ENCODE assay signal across 9 mouse cellular contexts in the genomic region with DNA sequence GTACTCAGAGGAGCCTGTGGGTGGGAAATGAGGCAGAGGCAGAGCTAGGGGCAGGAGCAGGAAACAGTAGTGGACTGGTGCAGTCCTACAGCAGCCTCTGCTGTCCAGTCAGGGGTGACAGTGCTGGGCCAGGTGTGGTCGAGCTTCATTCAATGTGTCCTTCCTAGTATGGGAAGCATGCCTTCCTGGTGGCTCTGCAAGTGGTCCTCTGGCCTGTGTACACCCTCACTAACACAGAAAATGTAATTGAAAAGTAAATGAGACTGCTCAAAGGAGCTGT. TPM values are rescaled to one million over a fixed set of nuclear protein-coding genes. Genes with fewer than 3 reads are reported as not detected.
DNase-seq lines count a peak whose midpoint lies in the region; ATAC-seq and TF ChIP-seq lines count a peak whose summit lies in the region.
"Had no signal": no experiment of that assay in that cellular context is flagged by ENCODE, and none has a peak within 500 bp of the region (broad histone marks: within the 10 kb centered on the region; RNA-seq: fewer than 3 reads in every experiment).

No protein-coding gene starts in this region.

- H3K4me2 ChIP-seq in lung, embryonic 14.5 days, result no peak overlapping the region
- no peak overlapping the region for H3K4me2 ChIP-seq in embryonic facial prominence, embryonic 13.5 days
- H3K4me2 ChIP-seq in liver, embryonic 13.5 days, result no peak overlapping the region

- ATAC-seq in lung, embryonic 14.5 days (ENCODE audit: insufficient read depth), result no peak
- no peak for ATAC-seq in embryonic facial prominence, embryonic 13.5 days (ENCODE audit: insufficient number of reproducible peaks, insufficient read depth, low FRiP score, low TSS enrichment, low read depth)
- ATAC-seq in liver, embryonic 13.5 days (ENCODE audit: low read depth), result no peak

- DNase-seq in heart, embryonic 10.5 days (ENCODE audit: low spot score), result peak; percentile 74
- no peak for DNase-seq in heart, adult 18-20 months
- no peak for DNase-seq in lung, embryonic 14.5 days
- DNase-seq in lung, postnatal 36 days, result no peak
- no peak for DNase-seq in liver, embryonic 13.5 days
- no peak for DNase-seq in gastrocnemius, postnatal 25 days
- DNase-seq in ovary, postnatal 10 days (ENCODE audit: low spot score), result no peak
- DNase-seq: cerebellum, postnatal 14 days had no signal

- H3K27ac ChIP-seq in heart, embryonic 10.5 days, result peak overlapping the region; percentile 93
- H3K27ac ChIP-seq in lung, embryonic 14.5 days (ENCODE audit: low read depth), result peak overlapping the region; percentile 64; the same call in 1 of the 2 replicates
- peak overlapping the region; percentile 48; the same call in 1 of the 2 replicates for H3K27ac ChIP-seq in embryonic facial prominence, embryonic 13.5 days
- H3K27ac ChIP-seq in liver, embryonic 13.5 days, result peak overlapping the region; percentile 96

- peaks cover 71% of the 10 kb centered on the region for H3K4me1 ChIP-seq in heart, embryonic 10.5 days
- H3K4me1 ChIP-seq in lung, embryonic 14.5 days (ENCODE audit: insufficient read depth), result peaks cover 16% of the 10 kb centered on the region
- H3K4me1 ChIP-seq in embryonic facial prominence, embryonic 13.5 days, result peaks cover 59% of the 10 kb centered on the region
- peaks cover 74% of the 10 kb centered on the region for H3K4me1 ChIP-seq in liver, embryonic 13.5 days (replicated peaks)

- H3K27me3 ChIP-seq in heart, embryonic 10.5 days (ENCODE audit: insufficient read depth, poor library complexity, severe bottlenecking), result no peaks in the 10 kb centered on the region
- H3K27me3 ChIP-seq in lung, embryonic 14.5 days (ENCODE audit: insufficient read depth, low read length), result no peaks in the 10 kb centered on the region
- no peaks in the 10 kb centered on the region for H3K27me3 ChIP-seq in embryonic facial prominence, embryonic 13.5 days
- no peaks in the 10 kb centered on the region for H3K27me3 ChIP-seq in liver, embryonic 13.5 days

- H3K9me3 ChIP-seq in heart, embryonic 10.5 days, result no peaks in the 10 kb centered on the region
- H3K9me3 ChIP-seq in lung, embryonic 14.5 days (ENCODE audit: low read depth, low read length), result no peaks in the 10 kb centered on the region
- H3K9me3 ChIP-seq in embryonic facial prominence, embryonic 13.5 days, result no peaks in the 10 kb centered on the region
- H3K9me3 ChIP-seq in liver, embryonic 13.5 days (replicated peaks), result no peaks in the 10 kb centered on the region

- 67% methylated on average over 1 of the region's 1 CpGs for WGBS in heart, embryonic 10.5 days
- 38% methylated on average over 1 of the region's 1 CpGs for WGBS in lung, embryonic 14.5 days
- 45% methylated on average over 1 of the region's 1 CpGs for WGBS in embryonic facial prominence, embryonic 13.5 days
- 22% methylated on average over 1 of the region's 1 CpGs for WGBS in liver, embryonic 13.5 days (ENCODE audit: insufficient replicate concordance)

- 0 out of 2 replicates have a peak, but pooled peaks cover 2% of the 10 kb centered on the region for H3K36me3 ChIP-seq in heart, embryonic 10.5 days
- no peaks in the 10 kb centered on the region for H3K36me3 ChIP-seq in lung, embryonic 14.5 days (ENCODE audit: insufficient read depth)
- H3K36me3 ChIP-seq in embryonic facial prominence, embryonic 13.5 days, result 0 out of 2 replicates have a peak, but pooled peaks cover 8% of the 10 kb centered on the region
- no peaks in the 10 kb centered on the region; the same call in 1 of the 2 replicates for H3K36me3 ChIP-seq in liver, embryonic 13.5 days

- H3K4me3 ChIP-seq in heart, embryonic 10.5 days, result no peak overlapping the region
- no peak overlapping the region; the same call in 1 of the 2 replicates for H3K4me3 ChIP-seq in lung, embryonic 14.5 days (ENCODE audit: low read depth, low read length)
- H3K4me3 ChIP-seq in embryonic facial prominence, embryonic 13.5 days, result no peak overlapping the region
- no peak overlapping the region for H3K4me3 ChIP-seq in liver, embryonic 13.5 days (replicated peaks)

- no peak overlapping the region for H3K9ac ChIP-seq in lung, embryonic 14.5 days
- H3K9ac ChIP-seq in embryonic facial prominence, embryonic 13.5 days, result 0 out of 2 replicates have a peak overlapping the region, but pooled peaks have one; percentile 27
- H3K9ac ChIP-seq in liver, embryonic 13.5 days, result peak overlapping the region; percentile 49; the same call in 1 of the 2 replicates

- TF ChIP-seq CTCF in lung, embryonic 14.5 days (IDR thresholded peaks at IDR 0.05; ENCODE audit: low read depth), result no peak

RNA-seq across cellular contexts. Expression of a gene that starts 3.6 kb away (rescaled TPM):
- 3.2 and 3.8 TPM in 2 replicates for polyA plus RNA-seq in heart, embryonic 10.5 days (2016; fragmentation: Nextera tagmentation; extraction: Ambion mirVana)
- total RNA-seq in heart, adult 18-20 months (2021), result 1 to 10 TPM; 5.8 to 6.3 TPM
- polyA plus RNA-seq in lung, embryonic 14.5 days (2014; fragmentation: Nextera tagmentation; extraction: Ambion mirVana), result 4.3 and 4.4 TPM in 2 replicates
- 5.7 and 6.0 TPM in 2 replicates for polyA plus RNA-seq in embryonic facial prominence, embryonic 13.5 days (2015; fragmentation: Nextera tagmentation; extraction: Ambion mirVana)
- polyA plus RNA-seq in liver, embryonic 13.5 days (2015; fragmentation: Nextera tagmentation; extraction: Ambion mirVana), result 1.3 and 1.5 TPM in 2 replicates
- 1 to 10 TPM; 5.3 to 5.6 TPM for total RNA-seq in gastrocnemius, postnatal 25 days (2021)
